Mouse (Mus musculus): Measurements from ENCODE around the gene Ilf2.

GRCm38 (mm10) chr3:90525421-90525820 is 49.5 kb downstream of the Ilf2 start:
- TF ChIP-seq POLR2A (IDR thresholded peaks at IDR 0.05; ENCODE audit: insufficient read depth, low read length) (no peak), CTCF (IDR thresholded peaks at IDR 0.05; ENCODE audit: low read depth, low read length) (peak; percentile 39), EP300 (IDR thresholded peaks at IDR 0.05; ENCODE audit: insufficient read depth, low read depth, low read length) (no peak)
